Mouse (Mus musculus): ENCODE data around the gene Tbx5. TPM values are rescaled to one million over a fixed set of nuclear protein-coding genes. Genes with fewer than 3 reads are reported as not detected.

Tbx5 gene
- polyA plus RNA-seq, 1 experiment from 2014 or later: 0.05 TPM

DNA sequence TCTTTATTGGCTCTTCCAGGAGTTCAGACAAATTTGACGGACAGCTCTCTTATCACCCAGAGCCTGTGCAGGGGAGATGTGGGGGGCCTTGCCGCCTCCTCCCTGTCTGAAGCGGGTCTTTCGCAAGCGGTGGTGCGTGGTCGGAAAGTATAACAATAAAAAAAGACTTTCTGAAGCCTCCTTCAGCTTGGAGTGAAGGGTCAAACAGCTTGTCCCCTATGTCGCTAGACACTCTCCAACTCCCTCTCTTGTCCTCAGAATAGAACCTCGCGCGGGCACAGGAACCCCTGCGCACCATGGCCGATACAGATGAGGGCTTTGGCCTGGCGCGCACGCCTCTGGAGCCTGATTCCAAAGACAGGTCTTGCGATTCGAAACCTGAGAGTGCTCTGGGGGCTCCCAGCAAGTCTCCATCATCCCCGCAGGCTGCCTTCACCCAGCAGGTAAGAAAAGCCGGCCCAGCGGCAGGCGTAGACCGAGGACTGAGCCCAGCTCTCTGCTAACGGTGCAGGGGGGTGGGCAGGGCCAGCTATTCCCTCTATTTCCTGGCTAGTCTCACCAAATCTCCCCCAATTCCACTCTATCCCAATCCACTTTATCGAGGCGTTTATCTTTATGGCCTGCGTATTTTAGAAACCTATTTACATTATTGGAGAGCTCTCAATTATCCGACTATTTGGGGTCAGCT is 4.3 kb downstream of the Tbx5 start:
- Histone ChIP-seq H3K9me3 (replicated peaks) (no peaks in the 10 kb centered on the region), H3K4me2 (no peak overlapping the region), H3K27ac (replicated peaks) (no peak overlapping the region), H3K36me3 (replicated peaks) (no peaks in the 10 kb centered on the region), H3K27me3 (peaks cover 100% of the 10 kb centered on the region), H3K4me1 (replicated peaks) (no peaks in the 10 kb centered on the region), H3K4me3 (replicated peaks) (no peak overlapping the region), H3K9ac (no peak overlapping the region)
- ATAC-seq (ENCODE audit: insufficient read depth): no peak
- WGBS (ENCODE audit: insufficient replicate concordance): 2% methylated on average over 28 of the region's 28 CpGs

DNA sequence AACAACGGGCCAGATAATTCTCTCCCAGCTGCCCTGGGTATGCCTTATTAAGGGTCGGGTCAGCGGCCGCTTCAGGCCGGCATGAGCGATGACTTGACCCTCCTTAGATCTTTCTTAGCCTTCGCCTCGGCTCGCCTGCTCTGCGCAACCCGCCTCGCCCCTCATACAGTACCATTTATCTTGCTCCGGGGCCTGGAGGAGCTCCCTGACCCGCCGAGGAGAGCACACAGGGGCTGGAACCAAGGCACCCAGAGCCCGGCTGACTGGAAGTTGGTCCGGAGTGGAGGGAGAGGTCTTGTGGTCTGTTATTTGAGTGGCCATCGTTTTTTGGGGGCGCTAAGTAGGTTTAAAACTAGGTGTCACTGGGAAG is 4.8 kb downstream of the Tbx5 start:
- Histone ChIP-seq H3K27me3 (peaks cover 100% of the 10 kb centered on the region), H3K4me3 (replicated peaks) (no peak overlapping the region), H3K9ac (no peak overlapping the region), H3K9me3 (replicated peaks) (no peaks in the 10 kb centered on the region), H3K27ac (replicated peaks) (no peak overlapping the region), H3K4me2 (no peak overlapping the region), H3K4me1 (replicated peaks) (no peaks in the 10 kb centered on the region), H3K36me3 (replicated peaks) (no peaks in the 10 kb centered on the region)
- ATAC-seq (ENCODE audit: insufficient read depth): no peak
- 2% methylated on average over 19 of the region's 19 CpGs for WGBS (ENCODE audit: insufficient replicate concordance)

DNA sequence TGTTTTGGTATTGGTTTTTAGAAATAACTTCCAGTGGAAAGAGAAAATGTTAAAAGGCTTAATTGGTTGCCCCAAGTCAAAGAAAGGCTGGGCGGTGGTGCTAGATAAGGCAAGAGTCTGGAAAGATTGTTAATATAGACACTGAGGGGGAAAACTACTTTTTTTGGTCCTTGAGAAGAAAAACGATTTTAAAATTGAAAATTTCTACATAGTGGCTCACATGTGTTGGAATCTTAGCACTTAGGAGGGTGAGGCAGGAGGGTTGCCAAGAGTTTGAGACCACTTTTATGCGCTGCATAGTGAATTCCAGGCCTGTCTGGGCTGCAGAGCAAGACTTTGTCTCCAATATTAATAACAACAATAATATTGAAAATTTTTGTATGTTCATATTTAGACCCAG is 5.4 kb downstream of the Tbx5 start:
- Histone ChIP-seq H3K4me1 (replicated peaks) (no peaks in the 10 kb centered on the region), H3K4me3 (replicated peaks) (no peak overlapping the region), H3K9ac (no peak overlapping the region), H3K36me3 (replicated peaks) (no peaks in the 10 kb centered on the region), H3K9me3 (replicated peaks) (no peaks in the 10 kb centered on the region), H3K27ac (replicated peaks) (no peak overlapping the region), H3K4me2 (no peak overlapping the region), H3K27me3 (peaks cover 100% of the 10 kb centered on the region)
- no peak for ATAC-seq (ENCODE audit: insufficient read depth)
- WGBS (ENCODE audit: insufficient replicate concordance): 15% methylated on average over 3 of the region's 3 CpGs

DNA sequence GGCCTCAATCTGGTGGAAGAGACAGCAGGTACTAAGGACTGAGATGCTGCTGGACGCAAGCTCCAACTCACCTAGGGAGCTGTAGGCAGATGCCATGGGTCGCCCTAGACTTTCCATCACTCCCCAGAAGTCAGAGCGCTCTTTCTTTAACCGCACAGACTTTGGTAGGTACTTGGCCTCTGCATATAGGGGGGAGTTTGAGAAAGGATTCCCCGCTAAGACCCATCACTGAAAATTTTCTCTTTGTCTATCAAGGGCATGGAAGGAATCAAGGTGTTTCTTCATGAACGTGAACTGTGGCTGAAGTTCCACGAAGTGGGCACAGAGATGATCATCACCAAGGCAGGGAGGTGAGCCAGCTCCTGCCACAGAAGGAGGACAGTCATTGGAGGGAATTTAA is 6.0 kb downstream of the Tbx5 start:
- no peaks in the 10 kb centered on the region for H3K36me3 ChIP-seq (replicated peaks)
- H3K27me3 ChIP-seq: peaks cover 100% of the 10 kb centered on the region
- H3K4me2 ChIP-seq: no peak overlapping the region
- H3K4me1 ChIP-seq (replicated peaks): no peaks in the 10 kb centered on the region
- H3K27ac ChIP-seq (replicated peaks): no peak overlapping the region
- 4% methylated on average over 7 of the region's 7 CpGs for WGBS (ENCODE audit: insufficient replicate concordance)
- H3K4me3 ChIP-seq (replicated peaks): no peak overlapping the region
- H3K9me3 ChIP-seq (replicated peaks): no peaks in the 10 kb centered on the region
- no peak overlapping the region for H3K9ac ChIP-seq
- ATAC-seq (ENCODE audit: insufficient read depth): no peak

DNA sequence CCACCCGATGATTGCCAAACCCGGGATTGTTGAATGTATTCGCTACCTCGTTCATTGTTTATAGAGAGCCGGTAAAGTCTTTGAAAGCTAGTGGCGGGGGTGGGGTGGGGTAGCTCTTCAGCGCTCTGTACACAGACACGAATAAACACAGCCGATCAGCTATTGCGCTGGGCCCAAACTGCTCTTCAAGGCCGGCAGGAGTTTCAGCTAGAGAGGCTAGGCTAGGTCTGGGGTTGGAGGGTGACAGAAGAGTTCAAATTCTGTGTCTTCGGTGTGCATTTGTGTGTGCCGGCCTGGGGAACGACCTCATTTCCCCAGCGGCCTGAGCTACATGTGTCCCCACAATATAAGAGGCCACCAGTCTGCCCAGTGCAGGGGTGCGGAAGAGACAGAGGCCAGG is 6.7 kb downstream of the Tbx5 start:
- no peaks in the 10 kb centered on the region for H3K4me1 ChIP-seq (replicated peaks)
- peaks cover 100% of the 10 kb centered on the region for H3K27me3 ChIP-seq
- no peak overlapping the region for H3K4me3 ChIP-seq (replicated peaks)
- no peaks in the 10 kb centered on the region for H3K9me3 ChIP-seq (replicated peaks)
- H3K27ac ChIP-seq (replicated peaks): no peak overlapping the region
- no peaks in the 10 kb centered on the region for H3K36me3 ChIP-seq (replicated peaks)
- no peak overlapping the region for H3K9ac ChIP-seq
- H3K4me2 ChIP-seq: no peak overlapping the region
- 3% methylated on average over 16 of the region's 16 CpGs for WGBS (ENCODE audit: insufficient replicate concordance)
- no peak for ATAC-seq (ENCODE audit: insufficient read depth)

DNA sequence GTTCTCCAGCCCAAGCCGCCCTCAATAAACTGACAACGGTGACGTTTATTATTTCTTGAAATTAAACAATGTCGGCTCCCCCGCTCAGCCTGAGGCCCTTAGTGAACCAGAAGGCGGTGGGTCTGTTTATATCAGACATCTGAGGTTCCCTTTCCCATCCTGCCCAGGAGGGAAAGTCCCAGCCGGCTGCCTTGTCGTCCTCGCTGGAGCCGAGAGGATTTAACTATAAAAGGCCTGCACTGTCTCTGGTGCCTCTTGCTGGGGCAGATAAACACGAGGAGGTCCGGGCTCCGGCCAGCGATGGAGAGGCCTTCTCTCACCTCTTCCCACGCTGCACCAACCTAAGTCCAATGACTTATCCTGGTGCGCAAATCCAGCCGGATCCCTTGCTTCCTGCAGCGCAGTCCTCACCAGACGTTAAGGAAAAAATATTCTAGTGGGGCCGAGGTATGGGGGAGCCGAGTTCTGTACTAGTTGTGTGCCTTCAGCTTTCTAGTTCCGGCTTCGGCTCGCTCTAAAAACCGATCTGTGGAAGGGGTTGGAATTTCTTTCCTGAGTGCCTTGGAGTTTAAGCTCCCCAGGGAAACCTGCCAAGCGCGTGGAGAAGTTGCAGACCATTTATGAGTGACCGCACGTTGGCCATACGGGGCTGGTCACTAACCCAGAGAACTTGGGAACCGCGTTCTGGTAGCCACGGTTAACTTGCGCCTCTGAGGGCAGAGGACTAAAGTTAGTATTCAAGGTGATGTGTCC is 7.3 kb downstream of the Tbx5 start:
- no peak overlapping the region for H3K4me3 ChIP-seq (replicated peaks)
- H3K27me3 ChIP-seq: peaks cover 100% of the 10 kb centered on the region
- 1% methylated on average over 34 of the region's 34 CpGs for WGBS (ENCODE audit: insufficient replicate concordance)
- no peak for ATAC-seq (ENCODE audit: insufficient read depth)
- H3K4me2 ChIP-seq: no peak overlapping the region
- H3K9me3 ChIP-seq (replicated peaks): no peaks in the 10 kb centered on the region
- H3K27ac ChIP-seq (replicated peaks): no peak overlapping the region
- no peak overlapping the region for H3K9ac ChIP-seq
- H3K4me1 ChIP-seq (replicated peaks): no peaks in the 10 kb centered on the region
- H3K36me3 ChIP-seq (replicated peaks): no peaks in the 10 kb centered on the region

DNA sequence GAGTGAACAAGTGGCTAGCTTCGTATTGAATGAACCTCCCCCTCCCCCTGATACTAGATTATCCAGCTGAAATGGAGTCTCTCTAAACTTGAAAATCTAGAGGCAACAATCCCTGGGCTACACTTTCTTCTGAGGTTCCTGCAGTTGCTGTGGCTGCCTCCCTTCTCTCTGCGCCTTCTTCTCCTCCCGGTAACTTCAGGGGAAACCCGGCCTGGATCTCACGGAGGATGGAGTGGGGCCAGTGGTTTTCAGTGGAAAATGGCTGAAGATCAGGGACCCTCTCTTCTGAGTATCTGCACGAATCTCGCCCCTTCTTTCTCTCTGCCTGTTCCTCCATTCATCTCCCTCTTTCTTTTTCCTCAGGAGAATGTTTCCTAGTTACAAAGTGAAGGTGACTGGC is 7.9 kb downstream of the Tbx5 start:
- H3K27ac ChIP-seq (replicated peaks): no peak overlapping the region
- no peak for ATAC-seq (ENCODE audit: insufficient read depth)
- 2% methylated on average over 7 of the region's 7 CpGs for WGBS (ENCODE audit: insufficient replicate concordance)
- H3K27me3 ChIP-seq: peaks cover 100% of the 10 kb centered on the region
- no peak overlapping the region for H3K9ac ChIP-seq
- H3K4me1 ChIP-seq (replicated peaks): no peaks in the 10 kb centered on the region
- no peaks in the 10 kb centered on the region for H3K36me3 ChIP-seq (replicated peaks)
- no peak overlapping the region for H3K4me3 ChIP-seq (replicated peaks)
- H3K4me2 ChIP-seq: no peak overlapping the region
- no peaks in the 10 kb centered on the region for H3K9me3 ChIP-seq (replicated peaks)

DNA sequence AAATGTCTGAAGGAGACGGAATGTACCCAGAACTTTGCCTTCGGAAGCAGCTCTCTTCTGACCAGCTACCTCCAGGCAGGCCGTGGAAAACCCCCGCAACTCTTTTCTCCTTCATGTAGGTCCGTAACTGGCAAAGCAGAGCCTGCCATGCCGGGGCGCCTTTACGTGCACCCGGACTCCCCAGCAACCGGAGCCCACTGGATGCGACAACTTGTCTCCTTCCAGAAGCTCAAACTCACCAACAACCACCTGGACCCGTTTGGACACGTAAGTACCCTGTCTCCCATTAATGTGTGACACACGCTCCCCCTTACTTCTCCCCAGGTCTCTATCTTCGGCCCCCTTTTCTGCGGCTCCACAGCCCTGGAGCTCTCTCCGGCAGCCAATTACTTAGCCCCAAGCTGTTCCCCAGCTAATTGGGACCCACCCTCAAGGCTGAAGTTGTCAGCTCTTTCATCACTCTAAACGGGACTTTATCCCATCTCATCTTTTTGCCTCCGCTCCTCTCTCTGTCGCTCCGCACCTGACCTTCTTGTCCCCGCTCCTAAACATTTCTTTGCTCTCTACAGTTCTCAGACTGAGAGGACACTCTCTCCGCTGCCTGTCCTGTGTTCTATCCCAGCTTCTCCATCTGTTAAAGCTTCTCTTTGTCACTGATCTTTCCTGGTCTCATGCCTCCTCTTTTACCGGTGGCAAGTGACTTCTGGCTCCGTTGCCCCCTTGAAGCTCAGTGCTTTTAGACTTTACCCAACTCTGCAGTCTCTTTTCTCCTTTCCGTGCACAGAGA is 9.4 kb downstream of the Tbx5 start:
- H3K4me2 ChIP-seq: no peak overlapping the region
- no peaks in the 10 kb centered on the region for H3K4me1 ChIP-seq (replicated peaks)
- no peak overlapping the region for H3K4me3 ChIP-seq (replicated peaks)
- H3K27ac ChIP-seq (replicated peaks): no peak overlapping the region
- peaks cover 100% of the 10 kb centered on the region for H3K27me3 ChIP-seq
- H3K9me3 ChIP-seq (replicated peaks): no peaks in the 10 kb centered on the region
- 4% methylated on average over 26 of the region's 26 CpGs for WGBS (ENCODE audit: insufficient replicate concordance)
- H3K9ac ChIP-seq: no peak overlapping the region
- H3K36me3 ChIP-seq (replicated peaks): no peaks in the 10 kb centered on the region
- ATAC-seq (ENCODE audit: insufficient read depth): no peak

DNA sequence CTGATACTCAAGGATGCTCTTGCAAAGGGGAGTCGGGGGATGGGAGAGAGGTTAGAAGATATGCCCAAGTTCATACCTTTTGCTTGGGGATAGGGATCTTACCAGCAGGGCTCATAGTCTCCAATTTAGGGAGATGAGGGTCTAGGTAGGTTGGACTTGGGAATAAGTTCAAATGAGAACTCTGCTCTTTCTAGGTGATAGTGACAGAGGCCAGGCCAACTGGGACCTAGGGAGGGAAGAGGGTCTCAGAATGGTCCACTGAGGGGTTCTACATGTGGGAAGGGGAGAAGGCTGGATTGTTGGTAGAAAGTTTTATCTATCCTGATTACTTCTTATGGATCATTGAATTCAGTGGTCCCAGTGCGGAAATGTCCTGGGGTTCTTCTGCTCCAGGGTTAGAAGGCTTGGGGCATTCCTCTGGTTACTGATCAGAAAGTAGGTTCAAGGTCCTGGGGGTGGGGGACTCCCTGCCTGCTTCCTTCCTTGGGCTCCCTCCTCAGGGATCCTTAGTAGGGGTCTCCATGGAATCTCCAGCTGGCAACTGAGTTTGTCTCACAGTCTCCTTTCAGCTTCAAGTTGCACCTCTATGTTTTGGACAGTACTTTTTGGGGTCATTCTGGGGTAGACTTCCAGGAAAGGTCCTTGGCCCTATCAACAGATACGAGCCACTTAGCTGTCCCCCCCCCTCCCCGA is 10.4 kb downstream of the Tbx5 start:
- Histone ChIP-seq H3K36me3 (replicated peaks) (no peaks in the 10 kb centered on the region), H3K4me3 (replicated peaks) (no peak overlapping the region), H3K27me3 (peaks cover 100% of the 10 kb centered on the region), H3K27ac (replicated peaks) (no peak overlapping the region), H3K4me1 (replicated peaks) (no peaks in the 10 kb centered on the region), H3K9ac (no peak overlapping the region), H3K9me3 (replicated peaks) (no peaks in the 10 kb centered on the region), H3K4me2 (no peak overlapping the region)
- WGBS (ENCODE audit: insufficient replicate concordance): 4% methylated on average over 4 of the region's 4 CpGs
- ATAC-seq (ENCODE audit: insufficient read depth): no peak

DNA sequence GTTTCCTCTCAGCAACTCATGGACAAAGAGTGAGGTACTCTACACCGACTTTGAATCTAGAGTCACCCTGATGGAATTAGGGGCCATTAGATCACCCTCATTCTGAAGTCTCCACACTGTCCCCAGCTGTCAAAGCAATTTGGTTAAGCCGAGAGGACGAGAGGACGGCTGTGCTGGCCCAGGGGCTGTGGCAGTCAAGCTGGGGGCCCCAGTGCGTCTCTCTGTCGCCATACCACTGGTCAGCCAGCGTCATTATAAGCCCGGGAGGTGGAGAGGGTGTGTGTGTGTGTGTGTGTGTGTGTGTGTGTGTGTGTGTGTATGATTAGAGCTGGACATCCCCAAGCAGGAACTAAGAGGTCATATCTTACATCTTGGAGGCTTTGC is 10.9 kb downstream of the Tbx5 start:
- 2% methylated on average over 8 of the region's 8 CpGs for WGBS (ENCODE audit: insufficient replicate concordance)

DNA sequence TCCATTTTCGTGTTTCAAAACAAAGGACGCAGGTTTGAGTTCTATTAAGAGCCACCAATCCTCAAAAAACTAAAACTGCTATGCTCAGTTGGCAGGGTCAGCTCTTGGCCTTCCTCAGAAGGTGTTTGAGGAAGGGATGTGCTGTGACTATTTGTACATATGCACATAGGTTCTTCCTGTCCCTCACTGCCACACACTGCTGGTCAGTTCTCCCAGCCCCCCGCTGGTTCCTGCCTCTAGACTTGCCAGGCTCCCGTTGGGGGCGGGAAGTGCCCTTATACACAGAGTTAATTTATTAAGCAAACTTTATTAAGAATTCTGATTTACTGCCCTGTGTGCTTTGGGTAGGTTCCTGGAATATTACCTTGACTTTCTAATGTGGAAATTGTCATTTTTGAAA is 11.9 kb downstream of the Tbx5 start:
- Histone ChIP-seq H3K36me3 (replicated peaks) (no peaks in the 10 kb centered on the region), H3K4me3 (replicated peaks) (no peak overlapping the region), H3K9ac (no peak overlapping the region), H3K27ac (replicated peaks) (no peak overlapping the region), H3K4me2 (no peak overlapping the region), H3K4me1 (replicated peaks) (no peaks in the 10 kb centered on the region), H3K27me3 (peaks cover 86% of the 10 kb centered on the region), H3K9me3 (replicated peaks) (no peaks in the 10 kb centered on the region)
- ATAC-seq (ENCODE audit: insufficient read depth): no peak
- WGBS (ENCODE audit: insufficient replicate concordance): 4% methylated on average over 5 of the region's 5 CpGs

More for the DNA sequence above, 10.9 kb downstream of the Tbx5 start:
- no peak overlapping the region for H3K27ac ChIP-seq (replicated peaks)
- no peak overlapping the region for H3K4me2 ChIP-seq
- H3K9ac ChIP-seq: no peak overlapping the region
- H3K9me3 ChIP-seq (replicated peaks): no peaks in the 10 kb centered on the region
- no peaks in the 10 kb centered on the region for H3K36me3 ChIP-seq (replicated peaks)
- H3K4me1 ChIP-seq (replicated peaks): no peaks in the 10 kb centered on the region
- no peak overlapping the region for H3K4me3 ChIP-seq (replicated peaks)
- H3K27me3 ChIP-seq: peaks cover 96% of the 10 kb centered on the region
- no peak for ATAC-seq (ENCODE audit: insufficient read depth)
